Mouse (Mus musculus): ENCODE data around the gene Timmdc1.

- no peak for TF ChIP-seq POLR2A (IDR thresholded peaks at IDR 0.05; ENCODE audit: insufficient read depth, low read depth, low read length)
- TF ChIP-seq CTCF (IDR thresholded peaks at IDR 0.05): peak; percentile 98
Measured at GRCm38 (mm10) chr16:38506041-38506634, 16.3 kb downstream of the Timmdc1 start.
